Mouse (Mus musculus): ENCODE measurements around the gene Agbl4. TPM values are rescaled to one million over a fixed set of nuclear protein-coding genes. Genes with fewer than 3 reads are reported as not detected.

Agbl4 gene
- total and polyA plus RNA-seq, 3 experiments = not detected

DNA sequence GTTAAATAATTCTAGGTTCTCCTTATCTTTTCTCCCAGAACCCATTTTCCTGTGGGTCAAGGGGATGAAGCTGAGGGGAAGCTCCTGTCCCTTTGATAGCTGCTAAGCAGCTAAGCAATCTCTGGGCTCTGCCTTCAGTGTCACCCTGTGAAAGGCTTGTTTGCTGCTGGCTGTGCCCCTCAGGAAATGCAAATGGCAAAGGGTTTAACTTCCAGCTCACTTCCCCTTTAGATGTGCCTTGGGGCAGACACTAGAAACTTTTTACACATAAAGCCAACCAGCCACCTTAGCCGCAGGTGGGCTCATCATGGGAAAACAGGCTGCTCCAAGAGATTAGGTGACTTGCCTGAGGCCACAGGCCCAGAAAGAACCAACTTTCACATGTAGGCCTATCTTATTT lies 1044.2 kb downstream of the Agbl4 start:
- H3K9ac ChIP-seq (ENCODE audit: control insufficient read depth, low read depth, low read length, poor library complexity, severe bottlenecking) = no peak overlapping the region

DNA sequence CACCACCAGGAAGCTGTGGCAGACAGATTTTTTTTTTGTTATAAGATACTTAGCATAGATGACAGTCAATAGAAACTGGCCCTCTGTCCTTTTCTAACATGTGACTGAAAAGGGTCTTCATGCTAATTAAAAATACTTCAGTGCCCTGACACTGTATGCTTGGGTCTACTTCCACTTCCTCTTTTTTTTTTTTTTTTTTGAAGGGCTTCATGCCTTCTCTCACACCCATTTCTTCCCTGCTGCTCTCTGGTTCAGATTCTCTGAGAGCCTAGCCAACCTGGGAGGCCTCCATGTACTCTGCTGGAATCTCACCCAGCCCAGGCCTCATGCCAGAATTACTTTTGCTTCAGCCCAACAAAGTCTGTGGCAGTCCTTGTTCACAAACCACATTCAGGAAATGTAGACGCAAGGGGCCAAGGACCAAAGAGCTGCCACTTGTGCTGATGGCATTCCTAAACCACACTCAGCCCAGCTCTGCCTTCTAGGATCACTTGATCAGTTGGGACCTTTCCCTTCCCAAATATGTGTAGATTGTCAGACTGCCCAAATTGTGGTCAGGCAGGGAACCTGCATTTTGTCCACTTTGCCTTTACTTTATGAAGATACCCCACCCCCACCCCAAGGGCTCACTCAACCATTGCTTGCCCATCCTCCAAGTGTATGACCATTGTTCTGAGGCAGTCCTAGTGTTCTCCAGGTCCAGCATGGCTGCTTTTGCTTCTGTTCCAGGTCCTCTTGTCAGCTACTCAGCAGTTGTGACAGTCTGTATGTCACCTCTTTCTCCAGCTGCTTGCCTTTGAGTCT lies 1045.2 kb downstream of the Agbl4 start:
- Histone ChIP-seq H3K4me1 (ENCODE audit: control insufficient read depth in 1 of 2, insufficient read depth in 2 of 2, low read length in 2 of 2) (no peaks in the 10 kb centered on the region), H3K4me3 (ENCODE audit: control insufficient read depth in 1 of 2, insufficient read depth in 1 of 2, low read depth in 2 of 2, low read length in 2 of 2) (no peak overlapping the region)

More for the DNA sequence above, 1044.2 kb downstream of the Agbl4 start:
- H3K36me3 ChIP-seq (ENCODE audit: control insufficient read depth in 1 of 2, insufficient read depth in 2 of 2, low read length in 2 of 2) = no peaks in the 10 kb centered on the region
- no peaks in the 10 kb centered on the region for H3K9me3 ChIP-seq (replicated peaks; ENCODE audit: insufficient read depth, low read length)
- H3K79me2 ChIP-seq (ENCODE audit: control insufficient read depth, insufficient read depth, low read length, poor library complexity) = no peaks in the 10 kb centered on the region
- no peak for DNase-seq (ENCODE audit: low read depth, low spot score)
- no peaks in the 10 kb centered on the region for H3K27me3 ChIP-seq (ENCODE audit: control insufficient read depth in 1 of 2, insufficient read depth in 2 of 2, low read length in 2 of 2)
- TF ChIP-seq SIN3A (IDR thresholded peaks at IDR 0.05; ENCODE audit: low read length) (no peak), ZMIZ1 (IDR thresholded peaks at IDR 0.05; ENCODE audit: low read depth, low read length) (no peak), POLR2AphosphoS2 (IDR thresholded peaks at IDR 0.05; ENCODE audit: low read length) (no peak), E2F4 (IDR thresholded peaks at IDR 0.05; ENCODE audit: borderline replicate concordance, low read depth, low read length) (no peak), GATA1 (IDR thresholded peaks at IDR 0.05; ENCODE audit: low read depth, low read length) (no peak), MXI1 (IDR thresholded peaks at IDR 0.05; ENCODE audit: low read depth, low read length) (no peak), EP300 (IDR thresholded peaks at IDR 0.05; ENCODE audit: low read depth in 1 of 2, low read length in 2 of 2) (no peak), ZC3H11A (IDR thresholded peaks at IDR 0.05; ENCODE audit: low read depth, low read length) (no peak), USF1 (IDR thresholded peaks at IDR 0.05; ENCODE audit: low read depth, low read length) (no peak)
- H3K4me1 ChIP-seq (ENCODE audit: control insufficient read depth in 1 of 2, insufficient read depth in 2 of 2, low read length in 2 of 2) = no peaks in the 10 kb centered on the region
- H3K4me3 ChIP-seq (ENCODE audit: control insufficient read depth in 1 of 2, insufficient read depth in 1 of 2, low read depth in 2 of 2, low read length in 2 of 2) = no peak overlapping the region
- H3K27ac ChIP-seq (ENCODE audit: control insufficient read depth, low read depth, low read length) = no peak overlapping the region

DNA sequence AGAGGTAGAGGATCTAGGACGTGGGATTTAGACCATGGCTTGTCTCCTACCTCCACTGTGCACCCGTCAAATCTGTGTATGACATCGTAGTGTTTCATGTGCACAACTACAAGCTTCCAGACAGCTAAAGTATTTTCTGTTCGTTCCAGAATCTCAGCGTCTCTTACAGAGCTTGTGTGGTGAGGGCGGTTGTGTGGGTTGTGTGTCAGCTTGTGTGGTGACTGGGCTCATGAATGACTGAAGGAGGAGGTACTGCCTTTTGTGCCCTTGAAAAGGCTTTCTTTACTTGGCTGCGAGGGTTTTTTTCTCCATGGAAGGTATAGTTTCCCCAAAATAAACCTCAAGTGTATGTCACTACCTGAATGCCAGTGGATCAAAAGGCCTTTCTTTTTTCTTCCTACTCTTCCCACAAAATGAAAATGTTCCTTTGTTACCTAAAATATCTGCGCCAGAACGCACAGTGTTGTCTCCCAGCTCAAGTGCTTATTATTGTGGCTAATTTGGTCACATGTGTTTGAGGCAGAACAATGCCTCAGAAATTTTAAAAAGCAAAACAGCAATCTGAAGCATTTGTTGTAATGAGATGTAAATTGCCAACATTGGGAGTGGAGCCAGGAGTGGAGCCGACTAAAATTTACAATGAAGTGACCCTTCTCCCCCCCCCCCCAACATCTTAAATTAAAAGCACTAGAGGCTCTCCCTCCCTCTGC lies 1046.6 kb downstream of the Agbl4 start:
- H3K4me1 ChIP-seq (ENCODE audit: control insufficient read depth in 1 of 2, insufficient read depth in 2 of 2, low read length in 2 of 2) = no peaks in the 10 kb centered on the region
- no peak for DNase-seq (ENCODE audit: low read depth, low spot score)
- no peaks in the 10 kb centered on the region for H3K36me3 ChIP-seq (ENCODE audit: control insufficient read depth in 1 of 2, insufficient read depth in 2 of 2, low read length in 2 of 2)
- no peak for TF ChIP-seq EP300 (IDR thresholded peaks at IDR 0.05; ENCODE audit: low read depth in 1 of 2, low read length in 2 of 2)
- TF ChIP-seq SMC3 (IDR thresholded peaks at IDR 0.05; ENCODE audit: low read depth, low read length) = no peak
- no peak for TF ChIP-seq ETS1 (IDR thresholded peaks at IDR 0.05; ENCODE audit: low read depth, low read length)
- no peak for TF ChIP-seq GABPA (IDR thresholded peaks at IDR 0.05; ENCODE audit: low read depth, low read length)
- TF ChIP-seq ZC3H11A (IDR thresholded peaks at IDR 0.05; ENCODE audit: low read depth, low read length) = no peak
- TF ChIP-seq GATA1 (IDR thresholded peaks at IDR 0.05; ENCODE audit: low read depth, low read length) = no peak
- no peak for TF ChIP-seq MAZ (IDR thresholded peaks at IDR 0.05; ENCODE audit: low read depth, low read length)
- no peaks in the 10 kb centered on the region for H3K79me2 ChIP-seq (ENCODE audit: control insufficient read depth, insufficient read depth, low read length, poor library complexity)
- no peak overlapping the region for H3K4me3 ChIP-seq (ENCODE audit: control insufficient read depth in 1 of 2, insufficient read depth in 1 of 2, low read depth in 2 of 2, low read length in 2 of 2)
- H3K9me3 ChIP-seq (replicated peaks; ENCODE audit: insufficient read depth, low read length) = no peaks in the 10 kb centered on the region
- H3K9ac ChIP-seq (ENCODE audit: control insufficient read depth, low read depth, low read length, poor library complexity, severe bottlenecking) = no peak overlapping the region
- no peaks in the 10 kb centered on the region for H3K27me3 ChIP-seq (ENCODE audit: control insufficient read depth in 1 of 2, insufficient read depth in 2 of 2, low read length in 2 of 2)
- H3K27ac ChIP-seq (ENCODE audit: control insufficient read depth, low read depth, low read length) = no peak overlapping the region

More for the DNA sequence above, 1045.2 kb downstream of the Agbl4 start:
- Histone ChIP-seq H3K36me3 (ENCODE audit: control insufficient read depth in 1 of 2, insufficient read depth in 2 of 2, low read length in 2 of 2) (no peaks in the 10 kb centered on the region), H3K79me2 (ENCODE audit: control insufficient read depth, insufficient read depth, low read length, poor library complexity) (no peaks in the 10 kb centered on the region), H3K9ac (ENCODE audit: control insufficient read depth, low read depth, low read length, poor library complexity, severe bottlenecking) (no peak overlapping the region), H3K27me3 (ENCODE audit: control insufficient read depth in 1 of 2, insufficient read depth in 2 of 2, low read length in 2 of 2) (no peaks in the 10 kb centered on the region), H3K27ac (ENCODE audit: control insufficient read depth, low read depth, low read length) (no peak overlapping the region), H3K9me3 (replicated peaks; ENCODE audit: insufficient read depth, low read length) (no peaks in the 10 kb centered on the region)
- no peak for DNase-seq (ENCODE audit: low read depth, low spot score)
- peak; percentile 65 for TF ChIP-seq ZNF384 (IDR thresholded peaks at IDR 0.05; ENCODE audit: low read depth, low read length)
- TF ChIP-seq CHD1 (IDR thresholded peaks at IDR 0.05; ENCODE audit: low read depth, low read length) = no peak
